Mouse (Mus musculus): Measurements from ENCODE around the gene A430005L14Rik.

A430005L14Rik gene

DNA sequence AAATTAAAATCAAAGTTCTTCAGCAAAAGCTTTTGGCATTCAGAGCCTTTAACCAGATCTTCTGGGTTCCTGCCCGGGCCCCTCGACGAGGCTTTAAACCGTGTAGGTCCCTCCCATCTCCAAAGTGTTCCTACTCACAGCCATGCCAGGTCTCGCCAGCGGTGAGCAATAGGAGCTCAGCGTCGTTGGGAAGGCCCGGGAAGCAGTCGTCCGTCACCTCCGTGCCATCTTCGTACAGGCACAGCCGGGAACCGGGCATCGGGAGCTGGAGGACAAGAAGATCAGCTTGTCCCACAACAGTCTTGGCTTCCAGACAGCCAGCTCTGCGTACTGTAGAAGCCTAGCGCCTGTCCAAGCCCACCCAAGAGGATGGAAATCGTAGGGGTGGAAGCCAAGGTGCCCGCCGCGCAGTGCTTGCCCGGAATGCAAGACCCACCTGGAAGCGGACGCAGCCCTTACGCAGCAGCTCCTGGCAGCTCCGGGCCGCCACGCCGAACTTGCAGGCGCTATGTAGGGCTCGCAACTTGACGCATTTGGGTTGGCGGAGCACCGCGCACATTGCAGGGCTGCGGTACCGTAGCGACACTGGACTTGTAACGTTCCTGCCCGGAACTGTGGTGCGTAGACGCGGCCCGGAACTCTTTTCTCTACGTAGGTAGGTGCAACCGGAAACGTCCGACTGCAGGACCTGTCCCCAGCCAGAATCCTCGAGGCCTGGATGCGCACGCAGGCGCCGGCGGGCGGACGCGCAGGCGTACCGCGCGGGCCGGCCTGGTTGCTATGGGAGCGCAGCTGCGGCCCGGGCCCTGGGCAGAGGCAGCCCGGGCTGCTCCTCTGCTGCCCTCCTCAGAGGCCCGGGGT is 17.6 kb downstream of the A430005L14Rik start, which contains the start of the genes Dffb and Cep104:
TSS of gene Dffb (minus strand) at position 696 of the 861 bp plus-strand sequence.
TSS of gene Cep104 (plus strand) at position 764 of the 861 bp plus-strand sequence.
- in situ Hi-C loops (cut with MboI, MseI): loop anchor here (5.0 kb wide), 1 partner anchor 38 kb away; the partner anchor contains the start of gene Lrrc47

DNA sequence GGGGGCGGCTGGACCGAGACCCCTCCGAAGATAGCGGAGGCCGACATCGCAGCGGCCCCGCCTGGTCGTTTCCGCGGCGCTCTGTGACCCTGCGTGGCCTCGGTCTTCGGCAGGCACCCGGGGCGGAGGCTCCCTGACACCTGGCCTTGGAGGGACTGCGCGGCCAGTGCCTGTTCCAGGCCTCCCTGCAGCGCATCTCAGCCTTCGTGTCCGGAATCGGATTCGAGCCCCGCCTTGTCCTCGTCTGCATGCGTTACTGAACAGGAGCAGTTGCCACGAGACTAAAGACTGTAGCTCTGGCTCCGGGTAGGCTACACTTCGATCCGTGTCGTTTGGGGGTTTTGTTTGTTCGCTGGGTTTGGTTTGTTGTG is 18.2 kb downstream of the A430005L14Rik start:
- in situ Hi-C loops (cut with MboI, MseI): no loop called here

DNA sequence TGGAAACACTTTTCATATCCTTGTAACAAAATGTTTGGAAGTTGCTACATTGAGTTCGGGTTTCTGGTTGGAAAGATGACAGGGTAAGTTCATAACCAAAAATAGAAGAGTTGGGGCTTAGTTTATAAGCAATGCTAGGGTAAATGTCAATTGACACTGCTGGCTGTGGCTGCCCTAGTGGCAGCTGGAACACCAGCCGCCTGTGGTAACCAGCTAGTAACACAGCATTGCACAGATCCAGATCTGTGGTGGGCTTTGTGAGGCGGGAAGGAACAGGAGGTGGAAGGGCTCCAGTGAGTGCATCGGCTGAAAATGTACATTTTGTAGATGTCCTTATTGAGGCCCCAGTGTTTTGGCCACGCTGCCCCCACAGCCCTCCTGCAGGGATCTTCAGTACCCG is 18.7 kb downstream of the A430005L14Rik start:
- in situ Hi-C loops (cut with MboI, MseI): no loop called here

DNA sequence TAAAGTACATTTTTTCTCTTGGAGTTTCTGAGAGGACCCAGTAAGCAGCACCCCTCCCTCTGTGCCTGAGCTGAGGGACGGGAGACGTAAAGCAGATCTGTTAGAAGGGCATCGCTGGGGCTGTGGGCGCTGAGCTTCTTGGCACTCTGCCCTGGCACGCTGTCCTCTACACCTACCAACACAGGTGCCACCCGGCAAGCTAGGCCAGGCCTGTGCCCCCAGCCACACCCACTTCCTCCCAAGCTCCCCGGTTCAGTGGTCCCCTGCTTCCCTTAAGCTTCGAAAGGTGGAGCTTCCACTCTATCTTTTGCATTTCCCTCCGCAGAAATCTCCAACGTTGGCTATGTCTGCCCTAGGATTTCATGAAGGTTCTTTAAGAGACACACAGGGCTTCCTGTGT is 22.2 kb downstream of the A430005L14Rik start:
- in situ Hi-C loops (cut with MboI, MseI): no loop called here

DNA sequence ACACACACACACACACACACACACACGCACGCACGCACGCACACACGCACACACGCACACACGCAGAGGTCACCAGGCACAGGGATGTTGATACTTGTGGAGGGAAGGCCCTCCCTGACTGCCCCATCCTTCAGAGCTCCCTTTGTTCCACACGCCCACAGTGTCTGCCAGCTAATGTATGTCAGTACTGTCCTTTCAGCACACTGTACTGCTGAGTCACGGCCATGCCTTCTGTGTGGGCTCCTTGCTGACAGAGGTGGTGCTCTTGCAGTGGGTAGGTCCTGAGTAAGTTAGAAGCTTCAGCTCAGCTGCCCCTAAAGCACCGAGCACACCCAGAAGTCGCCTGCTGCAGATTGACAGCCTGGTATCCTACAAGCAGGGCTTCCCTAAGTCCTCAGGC is 23.4 kb downstream of the A430005L14Rik start:
- in situ Hi-C loops (cut with MboI, MseI): no loop called here

DNA sequence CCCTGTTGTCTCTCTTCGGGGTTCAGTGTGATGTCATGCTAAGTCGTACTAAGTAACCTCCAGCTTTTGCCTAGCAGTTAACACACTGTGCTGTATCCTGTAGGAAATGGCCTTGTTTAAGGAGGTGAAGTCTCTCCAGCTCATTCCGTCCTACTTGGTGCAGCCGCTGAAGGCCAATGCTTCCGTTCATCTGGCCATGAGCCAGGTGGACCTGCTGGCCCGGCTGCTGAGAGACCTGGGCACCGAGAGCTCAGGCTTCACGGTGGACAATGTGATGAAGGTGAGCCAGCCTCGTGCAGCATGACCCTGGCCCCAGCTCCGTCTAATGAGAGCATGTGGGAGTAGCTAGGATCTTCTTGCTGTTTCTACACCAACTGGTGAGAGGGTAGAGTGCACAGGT is 35.7 kb downstream of the A430005L14Rik start:
- in situ Hi-C loops (cut with MboI, MseI): no loop called here

DNA sequence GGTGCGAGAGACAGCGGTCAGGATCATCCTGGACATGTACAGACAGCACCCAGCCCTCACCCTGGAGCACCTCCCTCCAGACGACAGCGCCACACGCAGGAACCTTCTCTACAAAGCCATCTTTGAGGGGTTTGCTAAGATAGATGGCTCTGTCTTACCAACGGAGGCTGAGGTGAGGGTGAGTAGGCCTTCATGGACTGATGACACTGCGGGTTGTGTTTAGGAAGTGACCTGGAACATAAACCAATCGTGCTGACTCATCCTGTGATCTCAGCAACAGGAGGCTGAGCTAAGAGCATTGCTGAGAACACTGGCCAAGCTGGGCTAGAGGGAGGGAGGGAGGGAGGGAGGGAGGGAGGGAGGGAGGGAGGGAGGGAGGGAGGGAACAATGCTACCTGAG is 36.5 kb downstream of the A430005L14Rik start:
- in situ Hi-C loops (cut with MboI, MseI): no loop called here

DNA sequence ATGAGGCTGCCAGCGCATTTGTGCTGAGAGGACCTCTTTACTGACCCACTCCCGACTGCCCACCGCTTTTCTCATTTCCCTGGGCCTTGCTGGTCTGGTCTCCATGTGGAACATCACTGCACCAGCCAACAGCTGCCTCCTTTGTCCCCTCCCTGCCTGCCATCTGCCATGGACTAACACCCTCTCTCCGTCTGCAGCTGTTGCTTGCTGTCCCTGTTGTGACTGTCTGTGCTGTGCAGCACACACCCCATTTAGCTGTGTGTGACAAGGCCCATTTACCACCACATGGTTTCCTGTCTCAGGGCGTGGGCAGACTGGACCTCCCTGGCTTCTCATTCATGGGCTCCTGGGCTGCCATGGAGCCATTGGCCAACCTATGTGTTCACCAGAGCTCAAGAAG is 48.5 kb downstream of the A430005L14Rik start:
- in situ Hi-C loops (cut with MboI, MseI): no loop called here

DNA sequence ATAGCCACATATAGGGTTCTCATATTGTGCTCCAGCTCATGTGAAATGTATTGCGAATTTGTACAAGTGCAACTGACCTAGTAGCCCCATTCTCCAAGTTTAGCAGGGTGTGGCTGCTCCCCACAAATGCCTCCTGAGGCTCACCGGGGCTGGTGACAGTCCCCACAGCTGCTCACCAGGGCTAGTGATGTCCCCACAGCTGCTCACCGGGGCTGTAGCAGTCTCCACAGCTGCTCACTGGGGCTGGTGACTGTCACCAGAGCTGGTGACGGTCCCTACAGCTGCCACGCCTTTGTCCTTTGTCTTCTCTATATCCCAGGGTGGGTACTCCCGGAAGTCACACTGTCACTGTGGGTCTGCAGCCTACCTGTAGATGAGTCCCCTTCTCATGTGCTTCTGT is 49.2 kb downstream of the A430005L14Rik start:
- in situ Hi-C loops (cut with MboI, MseI): no loop called here

DNA sequence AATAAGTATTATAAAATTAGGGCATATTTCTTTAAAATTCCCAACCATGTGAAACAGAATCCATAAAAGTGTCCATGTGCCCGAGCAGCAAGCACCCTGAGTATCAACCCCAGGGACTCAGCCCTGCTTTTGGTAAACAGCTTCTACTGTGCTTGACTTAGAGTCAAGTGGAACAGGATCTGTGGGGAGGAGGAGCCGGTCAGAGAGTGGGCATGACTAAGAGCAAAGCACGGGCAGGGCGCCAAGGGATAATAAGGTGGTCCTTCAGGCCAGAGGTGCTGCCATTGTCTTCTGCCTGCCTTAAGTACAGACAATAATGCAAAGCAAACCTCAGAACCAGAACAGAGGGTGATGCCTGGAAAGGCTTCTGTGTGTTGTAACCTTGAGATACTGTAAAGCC is 50.7 kb downstream of the A430005L14Rik start:
- in situ Hi-C loops (cut with MboI, MseI): no loop called here

DNA sequence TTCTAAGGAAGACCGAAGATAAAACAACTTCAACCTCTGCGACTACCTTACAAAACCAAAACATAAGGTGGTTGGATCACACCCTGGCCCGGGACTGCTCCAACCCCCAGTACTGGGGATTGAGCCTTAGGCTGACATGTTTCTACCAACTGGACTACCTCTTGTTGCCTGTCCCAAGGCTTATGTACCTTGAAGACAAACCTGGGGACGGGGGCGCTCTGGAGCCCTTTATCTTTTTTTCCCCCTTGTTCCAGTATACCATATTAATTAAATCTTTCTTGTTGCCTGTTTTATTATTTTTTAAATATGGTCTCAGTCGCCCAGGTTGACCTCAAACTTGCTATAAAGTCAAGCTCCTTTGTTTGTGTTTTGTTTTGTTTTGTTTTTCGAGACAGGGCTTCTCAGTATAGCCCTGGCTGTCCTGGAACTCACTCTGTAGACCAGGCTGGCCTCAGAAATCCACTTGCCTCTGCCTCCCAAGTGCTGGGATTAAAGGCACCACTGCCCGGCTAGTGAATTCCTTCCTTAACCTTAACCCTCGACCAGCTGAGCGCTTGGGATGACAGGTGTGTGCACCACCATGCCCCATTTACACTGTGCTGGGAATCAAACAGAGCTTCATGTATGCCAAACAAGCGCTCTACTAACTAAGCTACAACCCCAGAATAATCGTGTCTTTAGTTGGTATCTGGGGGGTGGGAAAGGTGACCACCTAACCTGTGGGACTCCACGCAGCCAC is 54.0 kb downstream of the A430005L14Rik start:
- in situ Hi-C loops (cut with MboI, MseI): loop anchor here (5.0 kb wide), 1 partner anchor 39 kb away; no protein-coding TSS in a partner anchor

All from T-helper 1 cell (primary cell).